In the genomic region with DNA sequence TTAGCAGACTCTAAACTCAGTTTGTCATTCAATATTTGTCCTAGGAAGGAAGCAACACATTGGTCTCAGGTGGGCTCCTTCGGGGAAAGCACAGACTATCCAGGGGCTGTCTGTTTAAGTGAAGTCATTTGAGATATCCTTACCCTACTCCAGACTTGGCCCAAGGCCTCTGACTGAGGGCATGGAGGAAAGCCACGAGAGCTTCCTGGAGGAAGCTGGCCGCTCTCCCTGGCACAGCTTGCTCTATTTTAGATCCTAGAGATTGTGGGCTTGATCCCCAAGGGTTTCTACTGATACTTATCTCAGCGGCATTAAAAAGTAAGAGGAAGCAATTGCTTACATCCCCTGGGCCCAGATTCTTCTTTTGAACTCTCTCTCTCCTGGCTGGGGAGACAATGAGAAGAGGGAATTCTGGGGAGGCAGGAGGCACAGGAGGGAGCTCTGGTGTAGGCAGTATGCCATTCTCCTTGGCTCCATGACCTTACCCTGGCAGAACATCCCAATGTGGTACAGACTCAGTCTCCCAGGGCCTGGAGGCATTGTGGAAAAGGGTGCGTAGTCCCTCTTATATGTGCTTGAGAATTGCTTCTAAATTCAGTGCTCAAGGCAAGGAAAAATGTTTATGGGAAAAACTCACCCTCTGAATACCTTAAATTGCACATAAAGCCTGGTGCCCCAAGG, we compare ENCODE assay signal across 14 mouse cellular contexts. TPM values are rescaled to one million over a fixed set of nuclear protein-coding genes. Genes with fewer than 3 reads are reported as not detected.
A peak's percentile ranks its signal among the peaks of the same experiment; 100 is the strongest.
DNase-seq lines count a peak whose midpoint lies in the region; ATAC-seq and TF ChIP-seq lines count a peak whose summit lies in the region.
"Had no signal": no experiment of that assay in that cellular context is flagged by ENCODE, and none has a peak within 500 bp of the region (broad histone marks: within the 10 kb centered on the region; RNA-seq: fewer than 3 reads in every experiment).

No protein-coding gene starts in this region.

- DNase-seq in left cerebral cortex, adult 2 months (ENCODE audit: extremely low spot score in 1 of 2, low spot score in 2 of 2), result no peak
- DNase-seq in left cerebral cortex, adult 11 months (ENCODE audit: low spot score), result no peak
- peak; percentile 88 for DNase-seq in cerebellum, adult 9-11 months
- peak; percentile 65 for DNase-seq in midbrain, embryonic 11.5 days (ENCODE audit: low spot score, missing footprints)
- no peak for DNase-seq in right cerebral cortex, postnatal 36 days (ENCODE audit: low spot score in 2 of 2)
- no peak for DNase-seq in T-cell, adult 2 months (ENCODE audit: low spot score)
- DNase-seq: gastrocnemius, postnatal 25 days; kidney, adult 9 months; layer of hippocampus, adult 9-11 months had no signal

- intact Hi-C loops in left cerebral cortex, adult 2 months (cut with DNase I), result loop anchor here (5.0 kb wide), 2 partner anchors 50 to 90 kb away; no protein-coding TSS in a partner anchor

- ATAC-seq in midbrain, embryonic 11.5 days (ENCODE audit: low FRiP score), result no peak
- ATAC-seq in intestine, embryonic 15.5 days, result no peak
- ATAC-seq: liver, embryonic 12.5 days had no signal

- peak overlapping the region; percentile 70 for H3K27ac ChIP-seq in left cerebral cortex, adult 2 months
- no peak overlapping the region for H3K27ac ChIP-seq in midbrain, embryonic 11.5 days (ENCODE audit: low read depth, low read length)
- no peak overlapping the region for H3K27ac ChIP-seq in intestine, embryonic 15.5 days
- H3K27ac ChIP-seq: liver, embryonic 12.5 days had no signal

- WGBS in midbrain, embryonic 11.5 days, result 79% methylated on average over 5 of the region's 5 CpGs
- WGBS in intestine, embryonic 15.5 days, result 75% methylated on average over 5 of the region's 5 CpGs

- H3K9ac ChIP-seq in midbrain, embryonic 11.5 days (ENCODE audit: low read length), result no peak overlapping the region
- H3K9ac ChIP-seq in intestine, embryonic 15.5 days, result no peak overlapping the region
- H3K9ac ChIP-seq: heart, embryonic 12.5 days; liver, embryonic 12.5 days had no signal

- no peaks in the 10 kb centered on the region for H3K9me3 ChIP-seq in midbrain, embryonic 11.5 days (ENCODE audit: control insufficient read depth, low read length)
- H3K9me3 ChIP-seq in intestine, embryonic 15.5 days, result no peaks in the 10 kb centered on the region
- H3K9me3 ChIP-seq: heart, embryonic 12.5 days; liver, embryonic 12.5 days; megakaryocyte, embryonic 14.5 days had no signal

- no peaks in the 10 kb centered on the region for H3K36me3 ChIP-seq in midbrain, embryonic 11.5 days (ENCODE audit: control insufficient read depth, insufficient read depth, low read length)
- no peaks in the 10 kb centered on the region for H3K36me3 ChIP-seq in intestine, embryonic 15.5 days
- H3K36me3 ChIP-seq: heart, embryonic 12.5 days; liver, embryonic 12.5 days had no signal

- H3K27me3 ChIP-seq in midbrain, embryonic 11.5 days (ENCODE audit: control insufficient read depth, insufficient read depth, low read length), result peaks cover 35% of the 10 kb centered on the region
- peaks cover 61% of the 10 kb centered on the region for H3K27me3 ChIP-seq in intestine, embryonic 15.5 days (replicated peaks)

- TF ChIP-seq CTCF in left cerebral cortex, adult 2 months (IDR thresholded peaks at IDR 0.05), result no peak

- peak overlapping the region; percentile 65 for H3K4me3 ChIP-seq in left cerebral cortex, adult 2 months
- H3K4me3 ChIP-seq in midbrain, embryonic 11.5 days (ENCODE audit: low read depth, low read length), result no peak overlapping the region
- H3K4me3 ChIP-seq in intestine, embryonic 15.5 days (replicated peaks), result no peak overlapping the region
- H3K4me3 ChIP-seq: heart, embryonic 12.5 days; liver, embryonic 12.5 days; megakaryocyte, embryonic 14.5 days had no signal

- H3K4me2 ChIP-seq in midbrain, embryonic 11.5 days, result no peak overlapping the region
- H3K4me2 ChIP-seq in intestine, embryonic 15.5 days (replicated peaks), result no peak overlapping the region
- H3K4me2 ChIP-seq: heart, embryonic 12.5 days; liver, embryonic 12.5 days had no signal

- H3K4me1 ChIP-seq in midbrain, embryonic 11.5 days (ENCODE audit: control insufficient read depth, insufficient read depth, low read length), result 0 out of 2 replicates have a peak, but pooled peaks cover 2% of the 10 kb centered on the region
- H3K4me1 ChIP-seq in intestine, embryonic 15.5 days (replicated peaks), result peaks cover 5% of the 10 kb centered on the region
- H3K4me1 ChIP-seq: liver, embryonic 12.5 days had no signal

RNA-seq across cellular contexts. Expression of a gene that starts 2.7 kb away (rescaled TPM):
- total RNA-seq in left cerebral cortex, adult 2 months (2021), result 100 to 1,000 TPM; 103 to 119 TPM
- 5.0 and 5.8 TPM in 2 replicates for polyA plus RNA-seq in midbrain, embryonic 11.5 days (2014; fragmentation: Nextera tagmentation; extraction: Ambion mirVana)
- polyA plus RNA-seq in intestine, embryonic 15.5 days (2015; fragmentation: Nextera tagmentation; extraction: Ambion mirVana), result 0.36 and 0.53 TPM in 2 replicates
- total RNA-seq: gastrocnemius, postnatal 25 days; hematopoietic stem cell, adult 5-6 weeks had no signal
- polyA plus RNA-seq: heart, embryonic 12.5 days; liver, embryonic 12.5 days had no signal

Comparison
In these comparisons a context has a peak if more than half of its experiments do, and no peak if none do; other contexts are left out.
1. DNase-seq: peak in cerebellum, adult 9-11 months (single experiment) and midbrain, embryonic 11.5 days (single experiment); none in left cerebral cortex, adult 2 months (0 of 2), left cerebral cortex, adult 11 months (single experiment), right cerebral cortex, postnatal 36 days (0 of 2) and T-cell, adult 2 months (single experiment).